Mouse (Mus musculus) cortical plate, adult 2 months (tissue): ENCODE measurements at regions not wholly inside any gene's neighbourhood (a gene's known extent, or its start where the extent isn't known, plus 50 kb on each side); places are given as distances from the start of the nearest gene placed in this dataset.

Experiments
- CTCF ChIP-seq: fragments of 200-500 bp; IDR thresholded peaks from 2 replicates; pipeline ENCODE4 v1.5.1; 2011; ENCODE audit warnings: mild to moderate bottlenecking, control low read depth, low read length; ENCODE audit not compliant: insufficient read depth; ENCODE audit errors: extremely low read depth
- POLR2A ChIP-seq: fragments of 200-500 bp; IDR thresholded peaks from 2 replicates; pipeline ENCODE4 v1.6.1; 2011; ENCODE audit warnings: mild to moderate bottlenecking, low read length, control low read depth; ENCODE audit not compliant: insufficient read depth; ENCODE audit errors: extremely low read depth

- TF ChIP-seq POLR2A (no peak), CTCF (no peak)
These were observed 286.2 kb downstream of the Rnf144a start for GRCm38 (mm10) chr12:26128851-26129250.
